Mouse (Mus musculus): ENCODE data around the gene Snx7. TPM values are rescaled to one million over a fixed set of nuclear protein-coding genes. Genes with fewer than 3 reads are reported as not detected.

Snx7 gene
- total RNA-seq (2023) = not detected

GRCm38 (mm10) chr3:117868637-117869323, at the start of gene Snx7:
Gene Snx7, minus strand, starts transcription at chr3:117868936.

